ENCODE assay signal across 12 mouse cellular contexts in the genomic region with DNA sequence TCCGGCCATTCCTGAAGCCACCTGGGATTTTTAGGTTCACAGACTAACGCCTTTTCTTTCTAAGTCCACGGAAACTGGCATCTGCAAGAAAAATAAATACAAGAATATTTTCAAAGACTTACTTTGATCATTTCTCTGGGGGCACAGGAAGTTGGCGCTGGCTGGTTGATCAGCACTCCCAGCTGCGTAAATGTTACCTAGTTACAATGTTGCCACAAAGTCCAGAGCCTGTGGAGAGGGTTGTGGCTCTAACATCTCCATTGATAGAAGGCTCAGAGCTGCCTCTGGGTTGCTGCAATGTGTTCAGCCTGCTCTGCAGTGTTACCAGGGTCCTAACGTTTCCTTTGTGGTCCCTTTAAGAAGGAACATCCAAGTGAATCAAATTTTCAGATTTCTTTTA.
"Had no signal": no experiment of that assay in that cellular context is flagged by ENCODE, and none has a peak within 500 bp of the region (broad histone marks: within the 10 kb centered on the region; RNA-seq: fewer than 3 reads in every experiment).

No protein-coding gene starts in this region.

- H3K9ac ChIP-seq: liver, embryonic 12.5 days; lung, embryonic 15.5 days; midbrain, embryonic 12.5 days; stomach, embryonic 15.5 days had no signal

- H3K27me3 ChIP-seq: liver, embryonic 12.5 days; lung, embryonic 15.5 days; stomach, embryonic 15.5 days had no signal

- H3K4me1 ChIP-seq: midbrain, embryonic 12.5 days had no signal

- H3K27ac ChIP-seq: layer of hippocampus, adult 2 months; liver, embryonic 12.5 days; lung, embryonic 15.5 days; macrophage; midbrain, embryonic 12.5 days; stomach, embryonic 15.5 days had no signal

- H3K9me3 ChIP-seq: lung, embryonic 15.5 days; midbrain, embryonic 12.5 days; stomach, embryonic 15.5 days had no signal

- ATAC-seq: intestine, postnatal 0 days; midbrain, embryonic 16.5 days had no signal

- DNase-seq: kidney, adult 9 months; left cerebral cortex, postnatal 4 days; lung, postnatal 14 days; right cerebral cortex, postnatal 14 days had no signal

- H3K4me3 ChIP-seq: layer of hippocampus, adult 2 months; liver, embryonic 12.5 days; lung, embryonic 15.5 days; midbrain, embryonic 12.5 days; stomach, embryonic 15.5 days had no signal

- H3K4me2 ChIP-seq: liver, embryonic 12.5 days; lung, embryonic 15.5 days; midbrain, embryonic 12.5 days; stomach, embryonic 15.5 days had no signal

- H3K36me3 ChIP-seq: liver, embryonic 12.5 days; lung, embryonic 15.5 days; midbrain, embryonic 12.5 days; stomach, embryonic 15.5 days had no signal
